Mouse (Mus musculus) liver, adult 2 months (tissue): ENCODE measurements around the gene Noxred1.

ENCODE experiments used
- CTCF ChIP-seq: fragments of 200-500 bp; IDR thresholded peaks from 2 replicates; pipeline ENCODE4 v1.5.1; 2011; ENCODE audit warnings: low read depth, low read length, control low read depth
- POLR2A ChIP-seq: fragments of 200-500 bp; IDR thresholded peaks from 2 replicates; pipeline ENCODE4 v1.6.1; 2011; ENCODE audit warnings: low read length, control low read depth; ENCODE audit not compliant: insufficient read depth; ENCODE audit errors: extremely low read depth

DNA sequence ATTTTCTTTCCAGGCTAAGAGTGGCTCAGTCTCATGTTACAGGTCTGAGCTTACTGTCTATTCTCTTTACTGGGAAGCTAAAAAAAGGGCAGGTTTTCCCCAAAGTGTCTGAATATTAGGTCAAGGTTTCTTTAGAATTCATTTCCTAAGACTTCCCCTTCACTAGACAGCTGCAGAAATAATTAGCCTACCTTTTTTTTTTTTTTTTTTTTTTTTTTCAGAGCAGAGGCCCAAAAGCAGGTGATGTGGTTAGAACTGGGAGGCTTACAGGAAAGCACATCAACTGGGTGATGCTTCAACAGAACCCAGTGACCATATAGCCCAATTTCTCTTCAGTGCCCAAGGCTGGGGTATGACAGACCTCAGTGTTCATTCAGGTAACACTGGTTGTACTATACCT is 42.2 kb downstream of the Noxred1 start:
- TF ChIP-seq CTCF (no peak), POLR2A (no peak)
